22 mouse cellular contexts compared by ENCODE assay signal in the genomic region with DNA sequence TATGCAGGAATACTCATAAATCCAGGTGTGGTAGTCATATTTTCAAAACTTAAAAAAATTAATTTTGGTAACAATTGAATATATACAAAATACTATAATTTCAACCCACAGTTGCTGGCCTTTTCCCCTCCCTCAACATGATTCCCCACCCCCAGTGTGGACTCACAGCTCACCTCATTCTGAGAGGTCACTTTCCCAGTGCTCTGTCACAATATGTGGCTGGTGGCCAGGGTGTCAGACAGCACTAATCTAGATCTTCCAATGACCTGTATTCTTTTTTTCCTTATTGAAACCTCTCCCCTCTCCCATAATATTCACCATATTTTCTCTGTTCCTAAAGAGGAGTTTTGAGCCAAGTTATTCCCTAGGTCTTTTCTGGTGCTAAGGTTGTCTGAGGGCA.
DNase-seq lines count a peak whose midpoint lies in the region; ATAC-seq lines count a peak whose summit lies in the region.
"Had no signal": no experiment of that assay in that cellular context is flagged by ENCODE, and none has a peak within 500 bp of the region (broad histone marks: within the 10 kb centered on the region; RNA-seq: fewer than 3 reads in every experiment).

No protein-coding gene starts in this region.

- H3K27me3 ChIP-seq in liver, embryonic 12.5 days (replicated peaks) = no peaks in the 10 kb centered on the region
- H3K27me3 ChIP-seq in liver, embryonic 13.5 days = no peaks in the 10 kb centered on the region
- H3K27me3 ChIP-seq: embryonic facial prominence, embryonic 13.5 days; forebrain, embryonic 12.5 days; heart, embryonic 12.5 days; intestine, embryonic 15.5 days had no signal

- peak; percentile 54 for DNase-seq in adrenal gland, adult 2 months
- no peak for DNase-seq in adrenal gland, postnatal 4 days (ENCODE audit: low spot score in 2 of 2)
- peak; percentile 41 for DNase-seq in liver
- DNase-seq in liver, embryonic 13.5 days = no peak
- no peak for DNase-seq in kidney, adult 18-20 months
- no peak for DNase-seq in layer of hippocampus, adult 9-11 months
- DNase-seq: B cell, adult 2 months; cerebellum, adult 18-20 months; cerebellum, adult 9-11 months; cerebellum, postnatal 36 days; gastrocnemius, postnatal 10 days; heart, adult 2 months had no signal

- no peaks in the 10 kb centered on the region for H3K36me3 ChIP-seq in liver, embryonic 12.5 days
- H3K36me3 ChIP-seq in liver, embryonic 13.5 days = no peaks in the 10 kb centered on the region
- H3K36me3 ChIP-seq: embryonic facial prominence, embryonic 13.5 days; forebrain, embryonic 12.5 days; G1E; heart, embryonic 12.5 days; hindbrain, embryonic 10.5 days; intestine, embryonic 15.5 days had no signal

- no peak overlapping the region for H3K27ac ChIP-seq in liver, embryonic 12.5 days
- H3K27ac ChIP-seq in liver, embryonic 13.5 days = no peak overlapping the region
- H3K27ac ChIP-seq: embryonic facial prominence, embryonic 13.5 days; forebrain, embryonic 12.5 days; heart, adult 2 months; hindbrain, embryonic 10.5 days; hindbrain, embryonic 14.5 days; intestine, embryonic 15.5 days had no signal

- H3K9ac ChIP-seq in liver, embryonic 12.5 days = no peak overlapping the region
- H3K9ac ChIP-seq in liver, embryonic 13.5 days = no peak overlapping the region
- H3K9ac ChIP-seq: embryonic facial prominence, embryonic 13.5 days; forebrain, embryonic 12.5 days; heart, embryonic 12.5 days; hindbrain, embryonic 14.5 days; intestine, embryonic 15.5 days had no signal

- no peaks in the 10 kb centered on the region for H3K4me1 ChIP-seq in liver, embryonic 12.5 days
- peaks cover 7% of the 10 kb centered on the region for H3K4me1 ChIP-seq in liver, embryonic 13.5 days (replicated peaks)
- H3K4me1 ChIP-seq: embryonic facial prominence, embryonic 13.5 days; forebrain, embryonic 12.5 days; heart, embryonic 12.5 days; hindbrain, embryonic 10.5 days; intestine, embryonic 15.5 days had no signal

- ATAC-seq in liver, embryonic 12.5 days = no peak
- ATAC-seq in liver, embryonic 13.5 days (ENCODE audit: low read depth) = peak; percentile 59; the same call in 1 of the 2 replicates
- ATAC-seq: CD4-positive, CD25-positive, alpha-beta regulatory T cell, adult 4 months; forebrain, embryonic 16.5 days; intestine, embryonic 15.5 days had no signal

- no peak overlapping the region for H3K4me3 ChIP-seq in liver, embryonic 12.5 days
- no peak overlapping the region for H3K4me3 ChIP-seq in liver, embryonic 13.5 days (replicated peaks)
- H3K4me3 ChIP-seq: embryonic facial prominence, embryonic 13.5 days; forebrain, embryonic 12.5 days; heart, adult 2 months; heart, embryonic 12.5 days; hindbrain, embryonic 10.5 days; intestine, embryonic 15.5 days had no signal

- no peak overlapping the region for H3K4me2 ChIP-seq in liver, embryonic 12.5 days
- no peak overlapping the region for H3K4me2 ChIP-seq in liver, embryonic 13.5 days
- H3K4me2 ChIP-seq: embryonic facial prominence, embryonic 13.5 days; forebrain, embryonic 12.5 days; heart, embryonic 12.5 days; hindbrain, embryonic 14.5 days; intestine, embryonic 15.5 days had no signal

- H3K9me3 ChIP-seq in liver, embryonic 12.5 days (replicated peaks) = no peaks in the 10 kb centered on the region
- H3K9me3 ChIP-seq in liver, embryonic 13.5 days (replicated peaks) = no peaks in the 10 kb centered on the region
- H3K9me3 ChIP-seq: embryonic facial prominence, embryonic 13.5 days; forebrain, embryonic 12.5 days; G1E; heart, embryonic 12.5 days; hindbrain, embryonic 10.5 days; intestine, embryonic 15.5 days had no signal

Comparison
In these comparisons a context has a peak if more than half of its experiments do, and no peak if none do; other contexts are left out.
1. DNase-seq: peak in adrenal gland, adult 2 months (single experiment) and liver (single experiment); none in adrenal gland, postnatal 4 days (0 of 2), liver, embryonic 13.5 days (single experiment), kidney, adult 18-20 months (single experiment) and layer of hippocampus, adult 9-11 months (single experiment).